Mouse (Mus musculus): ENCODE measurements at regions not wholly inside any gene's neighbourhood (a gene's known extent, or its start where the extent isn't known, plus 50 kb on each side); places are given as distances from the start of the nearest gene placed in this dataset.

DNA sequence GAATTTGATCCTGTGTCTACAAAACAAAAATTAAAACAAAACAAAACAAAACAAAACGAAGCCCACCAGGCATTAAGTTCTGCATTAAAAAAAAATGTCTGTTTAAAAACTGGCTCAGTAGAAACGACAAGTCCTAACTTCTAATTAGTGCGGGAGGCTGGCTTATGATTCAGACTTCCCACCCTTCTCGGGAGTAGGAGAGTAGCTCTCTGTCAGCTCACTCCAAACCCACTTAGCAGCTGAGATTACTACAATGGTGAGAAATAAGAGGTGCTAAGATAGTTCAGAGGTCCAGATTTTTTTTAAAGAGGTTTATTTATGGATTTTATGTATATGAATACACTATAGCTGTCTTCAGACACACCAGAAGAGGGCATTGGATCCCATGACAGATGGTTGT is 153.3 kb upstream of the Zfand5 start:
- DNase-seq (ENCODE audit: low read depth in 3 of 3, low spot score in 3 of 3), result no peak
- Histone ChIP-seq H3K36me3 (replicated peaks; ENCODE audit: control insufficient read depth, insufficient read depth, low read depth) (no peaks in the 10 kb centered on the region), H3K4me3 (ENCODE audit: insufficient read depth in 1 of 2, low read depth in 2 of 2, low read length in 2 of 2) (no peak overlapping the region), H3K4me1 (replicated peaks; ENCODE audit: control insufficient read depth in 2 of 2, insufficient read depth in 2 of 2, low read length in 1 of 2) (no peaks in the 10 kb centered on the region), H3K27ac (no peak overlapping the region), H3K4me2 (ENCODE audit: low read depth) (no peak overlapping the region), H3K27me3 (ENCODE audit: control insufficient read depth, insufficient read depth, low read length) (no peaks in the 10 kb centered on the region), H3K9me3 (ENCODE audit: control insufficient read depth, low read length) (no peaks in the 10 kb centered on the region), H3K9ac (replicated peaks) (no peak overlapping the region)
- ATAC-seq (ENCODE audit: insufficient read depth), result no peak
- WGBS (ENCODE audit: insufficient replicate concordance), result 57% methylated on average over 4 of the region's 4 CpGs
- TF ChIP-seq CTCF (IDR thresholded peaks at IDR 0.05; ENCODE audit: low read depth) (no peak), EP300 (IDR thresholded peaks at IDR 0.05; ENCODE audit: low read depth) (no peak)

DNA sequence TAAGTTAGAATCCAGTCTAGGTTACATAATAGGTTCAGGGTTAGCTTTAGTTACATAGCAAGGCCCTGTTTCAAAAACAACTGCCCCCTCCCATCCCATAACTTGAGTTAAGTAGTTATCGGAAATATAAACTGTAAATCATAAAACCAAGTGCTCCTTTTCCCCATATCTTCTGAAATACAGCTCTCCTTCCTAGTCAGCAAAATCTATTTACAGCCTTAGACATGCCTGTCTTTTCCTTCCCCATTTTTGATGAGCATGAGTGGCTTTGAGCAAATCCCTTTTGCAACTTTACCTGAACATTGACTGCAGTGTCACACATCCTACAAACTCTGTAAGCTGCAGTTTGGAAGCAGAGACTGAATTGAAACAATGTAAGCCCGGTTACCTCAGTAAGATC is 156.4 kb upstream of the Zfand5 start:
- no peaks in the 10 kb centered on the region for H3K4me1 ChIP-seq (replicated peaks; ENCODE audit: control insufficient read depth in 2 of 2, insufficient read depth in 2 of 2, low read length in 1 of 2)
- H3K36me3 ChIP-seq (replicated peaks; ENCODE audit: control insufficient read depth, insufficient read depth, low read depth), result no peaks in the 10 kb centered on the region
- H3K9me3 ChIP-seq (ENCODE audit: control insufficient read depth, low read length), result no peaks in the 10 kb centered on the region
- TF ChIP-seq EP300 (IDR thresholded peaks at IDR 0.05; ENCODE audit: low read depth), result no peak
- TF ChIP-seq CTCF (IDR thresholded peaks at IDR 0.05; ENCODE audit: low read depth), result no peak
- H3K27me3 ChIP-seq (ENCODE audit: control insufficient read depth, insufficient read depth, low read length), result no peaks in the 10 kb centered on the region
- ATAC-seq (ENCODE audit: insufficient read depth), result no peak
- H3K27ac ChIP-seq, result no peak overlapping the region
- no peak overlapping the region for H3K4me3 ChIP-seq (ENCODE audit: insufficient read depth in 1 of 2, low read depth in 2 of 2, low read length in 2 of 2)
- H3K9ac ChIP-seq (replicated peaks), result no peak overlapping the region
- no peak for DNase-seq (ENCODE audit: low read depth in 3 of 3, low spot score in 3 of 3)
- H3K4me2 ChIP-seq (ENCODE audit: low read depth), result no peak overlapping the region
- WGBS (ENCODE audit: insufficient replicate concordance), result 30% methylated on average over 2 of the region's 2 CpGs

- Histone ChIP-seq H3K27ac (no peak overlapping the region), H3K4me1 (replicated peaks; ENCODE audit: control insufficient read depth in 2 of 2, insufficient read depth in 2 of 2, low read length in 1 of 2) (no peaks in the 10 kb centered on the region; a peak in 1 of 4 replicates), H3K36me3 (replicated peaks; ENCODE audit: control insufficient read depth, insufficient read depth, low read depth) (no peaks in the 10 kb centered on the region), H3K9ac (replicated peaks) (no peak overlapping the region), H3K9me3 (ENCODE audit: control insufficient read depth, low read length) (no peaks in the 10 kb centered on the region), H3K4me2 (ENCODE audit: low read depth) (no peak overlapping the region), H3K4me3 (ENCODE audit: insufficient read depth in 1 of 2, low read depth in 2 of 2, low read length in 2 of 2) (no peak overlapping the region), H3K27me3 (ENCODE audit: control insufficient read depth, insufficient read depth, low read length) (no peaks in the 10 kb centered on the region)
- ATAC-seq (ENCODE audit: insufficient read depth) (no peak), DNase-seq (ENCODE audit: low read depth in 3 of 3, low spot score in 3 of 3) (no peak)
- 63% methylated on average over 5 of the region's 5 CpGs for WGBS (ENCODE audit: insufficient replicate concordance)
- no peak for TF ChIP-seq CTCF (IDR thresholded peaks at IDR 0.05; ENCODE audit: low read depth)
- no peak for TF ChIP-seq EP300 (IDR thresholded peaks at IDR 0.05; ENCODE audit: low read depth)
Observed at GRCm38 (mm10) chr19:21111836-21112235, 157.8 kb upstream of the Tmc1 start.

GRCm38 (mm10) chr19:21108311-21108710 is 154.3 kb upstream of the Tmc1 start:
- Histone ChIP-seq H3K36me3 (replicated peaks; ENCODE audit: control insufficient read depth, insufficient read depth, low read depth) (no peaks in the 10 kb centered on the region), H3K27ac (no peak overlapping the region), H3K4me1 (replicated peaks; ENCODE audit: control insufficient read depth in 2 of 2, insufficient read depth in 2 of 2, low read length in 1 of 2) (peaks cover 0 to 11% of the 10 kb centered on the region in 2 experiments; a peak in 3 of 4 replicates), H3K9me3 (ENCODE audit: control insufficient read depth, low read length) (no peaks in the 10 kb centered on the region), H3K4me3 (ENCODE audit: insufficient read depth in 1 of 2, low read depth in 2 of 2, low read length in 2 of 2) (no peak overlapping the region), H3K4me2 (ENCODE audit: low read depth) (no peak overlapping the region), H3K27me3 (ENCODE audit: control insufficient read depth, insufficient read depth, low read length) (no peaks in the 10 kb centered on the region), H3K9ac (replicated peaks) (no peak overlapping the region)
- WGBS (ENCODE audit: insufficient replicate concordance), result 74% methylated on average over 2 of the region's 2 CpGs
- no peak for DNase-seq (ENCODE audit: low read depth in 3 of 3, low spot score in 3 of 3)
- TF ChIP-seq EP300 (IDR thresholded peaks at IDR 0.05; ENCODE audit: low read depth) (no peak), CTCF (IDR thresholded peaks at IDR 0.05; ENCODE audit: low read depth) (no peak)
- ATAC-seq (ENCODE audit: insufficient read depth), result no peak

DNA sequence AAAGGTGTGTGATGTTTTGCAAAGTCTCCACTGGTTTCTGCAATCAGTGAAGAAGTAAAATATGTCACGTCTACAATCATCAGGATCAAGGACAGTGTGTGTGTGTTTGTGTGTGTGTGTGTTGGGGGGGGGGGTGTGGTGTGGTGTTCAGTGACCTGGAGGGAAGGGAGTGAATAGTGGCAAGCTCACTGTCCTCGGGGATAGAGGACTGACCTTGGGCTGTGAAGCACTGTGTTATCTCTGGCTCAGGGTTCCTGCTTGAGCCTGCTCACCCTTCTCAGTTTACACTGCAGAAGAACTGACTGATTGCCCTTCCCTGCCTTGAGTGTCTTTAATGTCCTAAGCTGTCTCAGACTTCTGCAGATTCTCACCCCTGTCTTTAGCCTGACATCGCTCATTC is 153.7 kb upstream of the Tmc1 start:
- ATAC-seq (ENCODE audit: insufficient read depth) (no peak), DNase-seq (ENCODE audit: low read depth in 3 of 3, low spot score in 3 of 3) (no peak)
- Histone ChIP-seq H3K27me3 (ENCODE audit: control insufficient read depth, insufficient read depth, low read length) (no peaks in the 10 kb centered on the region), H3K36me3 (replicated peaks; ENCODE audit: control insufficient read depth, insufficient read depth, low read depth) (no peaks in the 10 kb centered on the region), H3K27ac (no peak overlapping the region), H3K9ac (replicated peaks) (no peak overlapping the region), H3K4me3 (ENCODE audit: insufficient read depth in 1 of 2, low read depth in 2 of 2, low read length in 2 of 2) (no peak overlapping the region), H3K9me3 (ENCODE audit: control insufficient read depth, low read length) (no peaks in the 10 kb centered on the region), H3K4me1 (replicated peaks; ENCODE audit: control insufficient read depth in 2 of 2, insufficient read depth in 2 of 2, low read length in 1 of 2) (peaks cover 0 to 11% of the 10 kb centered on the region in 2 experiments; a peak in 3 of 4 replicates), H3K4me2 (ENCODE audit: low read depth) (no peak overlapping the region)
- WGBS (ENCODE audit: insufficient replicate concordance), result 48% methylated on average over 3 of the region's 3 CpGs
- TF ChIP-seq EP300 (IDR thresholded peaks at IDR 0.05; ENCODE audit: low read depth) (no peak), CTCF (IDR thresholded peaks at IDR 0.05; ENCODE audit: low read depth) (no peak)
